Mouse (Mus musculus) lung, postnatal 4 days (tissue): Measurements from ENCODE around the gene Crybb2.

Source experiments
- DNase-seq, 2 experiments: peaks; one replicate each; pipeline ENCODE4 v3.0.0; 2021

Gene Crybb2

DNA sequence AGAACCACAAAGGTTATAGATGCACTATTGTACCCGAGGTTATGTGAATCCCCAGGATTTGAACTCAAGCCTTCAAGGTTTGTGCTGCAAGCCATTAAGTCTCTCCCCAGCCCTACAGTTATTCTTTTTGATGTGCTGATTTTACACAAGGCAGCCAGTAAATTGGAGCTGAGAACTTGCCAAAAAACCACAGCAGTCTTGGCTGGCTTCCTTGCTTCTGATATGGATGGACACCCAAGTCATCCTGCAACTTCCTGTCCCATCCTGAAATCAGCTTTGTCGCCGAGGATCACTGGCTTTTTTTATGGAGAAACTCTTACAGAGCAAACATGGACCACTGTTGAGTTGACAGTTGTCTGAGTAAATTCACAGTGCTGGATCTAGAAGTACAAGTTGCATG lies 39.8 kb downstream of the Crybb2 start:
- DNase-seq = peak in 1 of 2 experiments; percentile 43

DNA sequence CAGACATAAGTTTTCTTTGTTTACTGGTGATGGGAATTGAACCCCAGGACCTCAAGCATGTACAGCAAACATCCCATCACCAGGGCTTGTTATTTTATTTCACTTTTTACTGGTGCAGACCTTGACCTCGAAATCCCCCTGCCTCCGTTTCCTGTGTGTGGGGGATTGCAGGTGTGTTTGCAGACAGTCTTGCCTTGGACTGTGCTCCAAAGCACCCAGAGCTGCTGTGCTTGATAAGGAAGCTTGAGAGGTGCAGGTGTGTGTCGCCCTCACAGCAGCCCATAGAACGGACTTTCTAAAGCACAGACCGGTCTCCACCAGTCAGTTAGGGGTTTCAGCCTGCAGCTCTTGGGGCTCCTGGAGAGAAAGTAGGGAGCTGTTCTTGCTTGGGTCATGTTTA lies 43.2 kb downstream of the Crybb2 start:
- DNase-seq = no peak

DNA sequence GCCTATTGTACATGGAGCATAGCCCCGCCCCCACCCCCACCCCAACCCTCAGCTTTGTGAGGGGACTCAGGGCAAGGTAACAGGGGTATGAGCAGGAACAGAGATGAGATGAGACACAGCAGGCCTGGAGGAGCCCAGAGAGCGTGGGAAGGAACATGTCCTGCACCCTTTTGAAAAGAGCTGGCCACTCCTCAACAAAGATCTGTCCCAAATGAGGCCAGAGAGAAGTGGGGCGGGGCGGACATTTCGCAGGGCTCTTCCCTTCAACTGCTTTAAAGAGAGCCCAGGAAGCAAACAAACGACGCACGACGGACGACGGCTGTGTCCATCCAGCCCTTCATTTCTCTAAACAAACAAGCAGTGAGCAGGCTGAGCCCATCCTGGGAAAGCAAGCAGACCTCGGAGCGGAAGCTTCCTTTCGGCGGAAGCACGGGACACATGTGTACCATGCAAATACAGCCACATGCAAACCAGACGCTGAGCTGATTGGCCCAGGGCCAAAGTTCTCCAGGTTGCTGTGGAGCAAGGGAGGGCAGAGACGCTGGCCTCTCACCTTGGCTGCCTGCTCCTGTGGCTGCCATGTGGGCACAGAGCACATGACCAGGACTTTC lies 45.7 kb downstream of the Crybb2 start:
- DNase-seq = peak; percentile 84 to 91

DNA sequence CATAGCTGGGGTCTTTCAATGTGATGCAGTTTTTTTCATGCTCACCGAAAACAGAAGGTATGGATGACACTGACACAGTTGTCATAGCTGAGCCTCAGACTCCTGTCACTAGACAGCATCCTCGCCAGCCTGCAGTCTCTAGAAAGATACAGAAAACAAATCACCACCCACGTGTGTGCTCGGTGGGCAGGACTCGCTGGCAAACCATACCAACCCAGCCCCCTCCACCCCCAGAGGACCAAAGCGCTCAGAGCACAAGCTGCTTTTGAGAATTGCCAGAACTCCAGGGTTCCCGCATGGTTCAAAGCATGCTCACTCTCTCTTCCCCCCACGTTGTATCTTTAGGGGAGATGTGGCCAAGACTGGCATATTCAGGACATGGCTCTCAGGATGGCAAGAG lies 51.7 kb downstream of the Crybb2 start:
- DNase-seq = no peak

DNA sequence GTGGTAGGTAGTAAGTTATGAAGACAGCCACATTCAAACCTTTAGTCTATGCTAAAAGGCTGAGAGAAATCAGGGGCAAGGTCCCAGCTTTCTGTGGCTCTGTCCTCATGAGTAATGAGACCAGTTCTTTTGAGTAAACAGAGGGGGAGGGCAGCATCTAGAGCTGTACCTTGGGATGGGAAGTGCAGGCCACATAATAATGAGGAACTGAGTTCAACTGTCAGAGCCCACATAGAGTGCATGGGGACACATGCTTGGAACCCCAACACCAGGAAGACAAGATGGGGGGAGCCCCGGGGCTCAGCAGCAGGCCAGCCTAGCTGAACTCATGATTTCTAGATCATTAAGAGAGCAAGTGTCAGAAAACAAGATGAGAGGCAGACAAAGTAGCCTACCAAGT lies 52.9 kb downstream of the Crybb2 start:
- no peak for DNase-seq

DNA sequence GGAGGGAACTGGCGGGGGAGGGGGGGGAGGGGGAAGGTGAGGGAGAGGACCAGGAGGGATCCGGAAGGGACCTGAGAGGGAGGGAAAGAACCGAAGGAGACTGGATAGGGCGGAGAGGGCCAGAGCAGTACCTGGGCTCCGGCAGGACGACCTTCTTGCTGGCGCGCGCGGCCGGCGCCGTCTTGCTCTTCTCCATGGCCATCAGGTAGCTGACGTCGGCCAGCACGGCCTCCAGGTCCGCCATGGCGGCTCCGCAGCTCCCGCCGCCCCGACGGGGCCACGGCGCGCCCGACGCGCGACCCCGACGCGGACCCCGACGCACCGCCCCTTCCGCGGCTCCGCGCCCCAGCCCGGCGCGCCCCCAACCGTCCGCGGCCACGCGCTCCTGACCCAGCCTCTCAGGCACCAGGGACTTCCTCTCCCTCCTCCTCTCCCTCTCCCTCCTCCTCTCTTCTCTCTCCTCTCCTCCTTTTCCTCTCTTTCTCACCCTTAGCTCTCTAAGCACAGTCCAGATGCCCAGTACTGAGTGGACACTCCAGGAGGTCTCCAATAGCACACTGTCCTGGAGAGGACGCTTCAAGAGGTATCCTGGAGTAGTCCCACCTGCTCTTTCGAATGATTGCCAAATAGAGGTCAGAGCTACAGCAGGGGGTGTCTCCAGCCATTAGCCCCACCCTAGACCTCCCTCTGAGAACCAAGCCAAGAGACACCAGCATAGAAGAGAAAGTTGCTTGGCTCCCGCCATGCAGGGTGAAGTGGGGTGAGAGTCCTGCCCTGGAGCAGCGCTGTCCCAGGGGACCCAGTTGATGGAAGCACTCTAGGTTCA lies 54.5 kb downstream of the Crybb2 start, which contains the start of gene Grk3:
Grk3 (minus strand) TSS at position 556 of the 826 bp plus-strand sequence.
- DNase-seq = peak; percentile 81 to 88

DNA sequence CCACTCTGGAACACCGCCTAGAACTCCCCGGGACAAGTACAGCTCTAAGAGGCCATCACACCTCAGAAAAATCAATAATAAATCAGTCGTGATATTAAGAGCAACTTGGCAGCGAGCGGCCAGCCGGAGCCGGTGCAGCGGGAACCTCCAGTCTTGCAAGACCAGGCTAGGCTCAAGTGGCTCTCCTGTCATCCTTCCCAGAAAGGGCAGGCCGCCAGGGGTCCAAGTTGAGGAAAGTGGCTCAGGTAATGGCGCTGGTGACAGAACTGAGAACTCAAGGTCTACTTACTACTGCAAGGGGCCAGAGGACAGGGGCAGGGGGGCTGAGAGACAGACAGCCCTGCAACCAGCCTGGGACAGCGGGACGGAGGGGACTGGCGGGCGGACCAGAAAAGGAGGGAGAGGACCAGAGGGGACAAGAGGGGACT lies 55.1 kb downstream of the Crybb2 start:
- peak; percentile 80 to 90 for DNase-seq

DNA sequence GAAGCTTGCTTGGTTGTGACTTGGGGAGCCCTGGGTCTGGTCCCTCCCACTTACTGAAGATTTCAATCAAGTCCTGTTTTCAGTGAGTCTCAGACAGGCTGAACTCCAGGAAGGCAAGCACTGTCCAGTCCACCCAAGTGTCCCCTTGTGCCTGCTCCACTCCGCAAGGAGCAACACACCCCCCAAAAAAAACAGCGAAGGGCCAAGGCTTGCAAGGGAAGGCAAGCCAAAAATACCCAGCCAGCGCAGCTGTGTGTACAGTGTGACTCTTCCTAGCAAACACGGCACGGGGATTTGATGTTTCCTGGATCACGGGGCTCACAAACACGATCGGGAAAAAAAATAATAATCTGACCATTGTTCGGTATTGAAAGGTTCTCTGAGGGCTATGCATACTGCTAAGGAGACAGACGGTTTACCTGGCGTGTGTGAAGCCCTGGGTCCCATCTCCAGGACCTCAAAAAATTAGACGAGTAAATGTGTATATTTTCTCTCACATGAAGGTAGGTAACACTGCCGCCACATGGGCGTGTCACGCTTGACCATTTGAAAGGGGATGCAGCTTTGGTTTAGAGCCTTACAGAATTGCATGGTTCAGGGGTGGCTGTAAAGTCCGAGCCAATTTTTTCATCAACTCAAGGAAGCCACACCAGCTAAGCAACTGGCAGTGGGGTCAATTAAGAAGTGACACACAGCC lies 55.7 kb downstream of the Crybb2 start:
- no peak for DNase-seq

DNA sequence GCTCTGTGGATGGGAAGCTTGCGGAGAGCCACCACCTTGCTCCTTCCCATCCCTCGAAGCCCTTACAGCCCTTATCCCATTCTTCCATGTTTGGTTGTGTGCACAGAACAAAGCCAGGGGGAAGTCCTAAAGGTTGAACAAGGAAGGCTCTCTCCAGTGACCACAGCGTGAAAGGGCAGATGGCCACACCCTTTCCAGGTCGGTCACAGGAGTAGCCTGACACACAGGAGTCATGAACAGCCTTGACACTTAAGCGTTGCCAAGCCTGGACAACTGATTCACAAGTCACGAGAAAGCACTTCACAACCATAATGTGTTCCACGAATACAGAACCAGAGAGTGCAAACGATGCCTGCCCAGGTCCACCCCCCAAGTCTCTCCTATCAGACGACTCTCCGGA lies 58.0 kb downstream of the Crybb2 start:
- DNase-seq = no peak

DNA sequence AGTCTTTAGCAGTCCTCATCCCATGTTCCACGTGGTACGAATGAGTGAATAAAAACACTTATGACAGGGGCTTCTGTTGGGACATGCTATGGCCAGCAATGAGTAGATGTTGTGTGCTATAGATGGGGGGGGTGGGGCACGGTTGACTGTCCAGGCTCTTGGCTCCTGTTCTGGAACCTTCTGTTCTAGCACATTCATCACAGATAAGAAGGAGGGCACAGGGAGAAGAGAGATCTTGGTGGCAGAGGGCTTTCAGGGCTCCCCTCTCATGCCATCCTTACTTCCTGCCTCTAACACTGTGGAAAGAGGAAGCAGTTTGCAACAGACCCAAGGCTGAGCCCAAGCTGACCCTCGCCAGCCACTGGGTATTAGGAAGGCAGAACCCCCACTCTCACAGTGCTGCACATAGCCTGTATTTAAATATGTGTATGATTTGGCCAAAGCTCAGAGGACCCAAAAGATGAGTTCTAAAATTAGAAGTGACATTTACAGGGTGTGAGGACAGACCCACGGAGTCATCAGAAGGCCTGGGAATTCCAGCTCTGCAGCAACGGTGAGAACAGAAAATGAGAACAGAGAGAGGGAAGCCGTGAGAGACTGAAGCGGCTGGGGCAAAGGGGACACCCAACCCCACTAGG lies 60.6 kb downstream of the Crybb2 start:
- no peak for DNase-seq

DNA sequence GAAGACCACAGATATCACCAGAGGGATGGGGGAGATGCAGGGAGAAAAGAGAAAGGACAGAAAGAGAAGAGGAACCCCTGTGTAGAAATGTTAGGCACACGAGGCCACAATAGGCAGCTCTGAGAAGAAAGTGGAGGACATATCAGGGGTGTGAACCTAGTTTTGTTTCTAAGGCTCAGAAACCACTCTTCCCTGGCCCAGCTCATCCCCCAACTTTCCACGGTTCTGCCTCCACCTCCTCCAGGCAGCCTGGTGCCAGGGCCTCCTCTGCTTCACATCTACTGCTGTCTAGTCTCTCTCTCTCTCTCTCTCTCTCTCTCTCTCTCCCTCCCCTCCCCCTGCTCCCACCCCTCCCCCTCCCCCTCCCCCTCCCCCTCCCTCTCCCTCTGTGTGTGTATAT lies 61.4 kb downstream of the Crybb2 start:
- no peak for DNase-seq
